Mouse (Mus musculus): Measurements from ENCODE around the gene Pofut2. TPM values are rescaled to one million over a fixed set of nuclear protein-coding genes. Genes with fewer than 3 reads are reported as not detected.
A peak's percentile ranks its signal among the peaks of the same experiment; 100 is the strongest.

The Pofut2 gene
- total and polyA plus RNA-seq, 3 experiments = 73.0 to 117 (median 87.9) TPM

DNA sequence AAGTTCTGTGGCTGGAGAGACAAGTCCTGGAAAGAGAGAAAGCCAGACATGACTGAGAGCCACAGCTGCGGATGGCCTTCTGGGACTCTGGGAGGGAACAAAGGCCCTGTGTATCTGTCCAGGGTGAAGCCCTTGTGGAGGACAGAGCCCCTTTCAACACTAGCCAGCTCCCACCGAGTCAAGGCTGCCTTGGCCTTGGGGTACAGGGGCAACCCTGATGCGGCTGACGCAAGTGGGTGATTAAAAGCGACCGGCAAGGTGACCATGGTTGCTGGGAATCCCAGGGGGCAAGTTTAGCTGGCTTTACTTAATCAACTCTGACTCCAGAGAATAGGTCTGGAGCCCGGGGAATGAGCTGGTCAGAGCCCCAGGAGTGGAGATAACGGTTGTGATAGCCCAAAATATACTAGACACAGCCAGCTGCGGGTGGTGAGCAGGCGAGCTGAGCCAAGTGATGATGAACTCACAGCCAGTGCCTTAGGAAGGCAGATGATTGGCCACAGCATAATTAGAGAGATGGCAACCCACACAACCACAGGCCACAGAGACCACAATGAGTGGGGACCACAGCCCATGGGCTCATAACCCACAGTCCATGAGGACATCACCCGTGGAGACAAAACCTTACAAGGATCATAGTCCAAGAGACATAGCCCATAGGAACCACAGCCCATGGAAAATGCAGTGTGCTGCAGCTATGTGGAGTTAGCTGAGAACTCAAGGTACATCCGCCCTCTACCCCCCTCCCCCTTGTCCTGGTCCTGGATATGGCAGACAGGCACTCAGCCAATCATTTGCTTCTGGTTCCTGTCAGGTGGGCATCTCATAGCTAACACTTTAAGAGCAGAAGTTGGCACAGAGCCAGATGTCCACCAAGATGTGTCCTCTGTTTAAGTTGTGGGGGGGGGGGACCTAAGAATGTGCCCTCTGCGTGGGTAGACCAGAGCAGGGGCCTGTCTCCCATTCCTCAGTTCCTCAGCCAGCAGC lies 29.1 kb upstream of the Pofut2 start:
- peak; percentile 88 for DNase-seq

DNA sequence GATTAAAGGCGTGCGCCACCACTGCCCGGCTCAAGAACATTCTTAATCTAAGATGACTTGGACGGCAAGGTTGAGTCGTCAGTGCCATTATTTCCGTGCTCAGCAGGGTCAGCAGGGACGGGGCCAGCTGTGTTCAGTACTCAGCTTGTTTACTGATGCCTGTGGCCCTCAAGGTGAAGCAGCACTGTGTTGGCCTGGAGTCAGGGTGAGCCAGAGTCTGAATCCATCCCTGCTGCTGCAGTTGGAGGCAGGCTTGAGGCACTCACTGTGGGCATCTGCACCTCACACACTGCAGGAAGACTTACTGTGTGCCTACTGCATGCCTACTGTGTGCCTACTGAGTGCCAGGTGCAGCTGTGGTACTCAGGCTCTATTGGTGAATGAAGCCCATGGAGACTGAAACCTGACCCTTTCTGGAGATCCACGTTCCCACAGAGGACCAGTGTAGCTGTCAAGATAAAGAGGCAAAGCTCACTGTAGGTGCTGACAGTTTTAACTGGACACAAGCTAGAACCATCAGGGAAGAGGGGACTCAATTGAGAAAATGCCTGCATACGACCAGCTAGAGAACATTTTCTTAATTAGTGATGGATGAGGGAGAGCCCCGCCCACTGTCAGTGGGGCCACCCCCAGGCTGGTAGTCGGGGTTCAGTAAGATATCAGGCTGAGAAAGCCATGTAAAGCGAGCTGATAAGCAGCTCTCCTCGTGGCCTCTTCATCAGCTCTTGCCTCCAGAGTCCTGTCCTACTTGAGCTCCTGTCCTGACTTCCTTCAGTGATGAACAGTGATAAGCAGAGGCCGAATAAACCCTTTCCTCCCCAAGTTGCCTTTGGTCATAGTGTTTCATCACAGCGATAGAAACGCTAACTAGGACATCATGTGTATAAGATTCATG lies 26.9 kb upstream of the Pofut2 start:
- peak; percentile 31 for DNase-seq

DNA sequence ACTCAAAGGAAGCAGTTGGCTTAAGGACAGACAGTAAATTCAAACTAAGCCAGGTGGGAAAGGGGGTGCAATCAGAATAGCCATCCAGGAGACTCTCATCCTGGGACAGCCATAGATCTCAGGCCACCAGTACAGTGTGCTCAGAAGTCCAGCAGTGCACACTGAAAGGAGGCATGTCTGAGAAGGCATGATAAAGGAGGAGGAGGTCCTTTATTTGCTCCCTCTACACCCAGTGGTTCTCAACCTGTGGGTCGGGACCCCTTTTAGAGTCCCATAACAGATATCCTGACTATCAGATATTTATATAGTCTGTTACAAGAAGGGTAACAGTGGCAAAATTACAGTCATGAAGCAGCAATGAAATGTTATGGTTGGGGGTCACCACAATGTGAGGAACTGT lies 25.8 kb upstream of the Pofut2 start:
- no peak for DNase-seq

DNA sequence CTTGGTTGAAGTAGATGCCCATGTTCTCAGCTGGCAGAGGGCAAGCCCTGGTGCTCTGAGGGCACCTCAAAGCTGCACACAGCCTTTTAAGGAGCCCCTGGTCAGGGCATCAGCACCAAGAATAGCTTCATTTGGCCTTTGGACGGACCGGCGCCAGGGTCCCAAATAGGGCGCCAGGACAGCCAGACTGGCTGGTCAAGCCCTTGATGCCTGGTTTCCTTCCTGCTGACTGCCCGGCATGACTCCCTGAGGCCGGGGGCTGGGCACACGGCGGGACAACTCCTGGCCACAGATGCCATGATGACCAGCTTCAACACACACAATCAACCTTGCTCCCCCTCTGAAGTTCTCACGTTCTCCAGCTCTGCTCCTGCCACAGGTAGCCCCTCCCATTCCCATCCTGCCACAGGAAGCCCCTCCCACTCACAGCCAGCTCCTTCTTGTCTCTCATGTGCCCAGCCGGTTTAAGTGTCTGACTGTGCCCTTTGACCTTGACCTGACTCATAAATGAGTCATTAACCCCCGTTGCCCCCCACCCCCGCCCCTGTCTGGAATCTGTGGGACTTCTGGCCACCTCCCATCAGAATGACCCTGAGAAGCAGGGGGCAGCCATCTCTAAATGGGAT lies 23.9 kb upstream of the Pofut2 start:
- no peak for DNase-seq

DNA sequence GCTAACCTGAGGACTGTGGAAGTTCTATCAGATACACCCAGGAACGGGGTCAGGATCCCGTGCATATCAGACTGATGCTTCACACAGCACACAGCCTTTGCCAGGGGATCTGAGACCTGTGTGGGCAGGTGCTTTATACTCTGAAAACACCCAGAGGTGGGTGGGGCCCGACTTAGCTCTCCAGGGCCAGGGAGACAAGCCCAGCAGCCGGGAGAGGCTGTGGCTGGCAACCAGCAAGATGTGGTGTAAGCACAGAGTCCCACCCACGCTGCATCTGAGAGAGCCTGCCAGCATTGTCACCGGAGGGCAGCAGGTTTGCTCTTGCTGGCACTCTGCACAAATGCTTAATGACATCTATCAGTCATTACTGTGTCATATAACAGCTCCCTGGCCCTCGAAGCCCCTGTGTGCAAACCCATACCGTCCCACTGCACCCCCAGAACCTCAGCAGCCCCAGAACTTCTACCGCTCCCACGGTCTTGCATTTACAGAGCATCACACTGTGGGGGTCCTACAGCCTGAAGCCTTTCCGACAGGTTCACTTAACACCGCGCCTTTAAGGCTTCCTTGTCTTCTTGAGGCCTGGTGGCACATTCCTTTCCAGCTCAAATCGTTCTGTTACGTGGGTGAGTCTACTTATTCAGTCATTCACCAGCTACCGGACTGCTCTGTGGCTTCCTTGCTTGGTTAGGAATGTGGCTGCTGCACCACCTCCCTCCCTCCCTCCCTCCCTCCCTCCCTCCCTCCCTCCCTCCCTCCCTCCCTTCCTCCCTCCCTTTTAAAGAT lies 21.0 kb upstream of the Pofut2 start:
- no peak for DNase-seq

DNA sequence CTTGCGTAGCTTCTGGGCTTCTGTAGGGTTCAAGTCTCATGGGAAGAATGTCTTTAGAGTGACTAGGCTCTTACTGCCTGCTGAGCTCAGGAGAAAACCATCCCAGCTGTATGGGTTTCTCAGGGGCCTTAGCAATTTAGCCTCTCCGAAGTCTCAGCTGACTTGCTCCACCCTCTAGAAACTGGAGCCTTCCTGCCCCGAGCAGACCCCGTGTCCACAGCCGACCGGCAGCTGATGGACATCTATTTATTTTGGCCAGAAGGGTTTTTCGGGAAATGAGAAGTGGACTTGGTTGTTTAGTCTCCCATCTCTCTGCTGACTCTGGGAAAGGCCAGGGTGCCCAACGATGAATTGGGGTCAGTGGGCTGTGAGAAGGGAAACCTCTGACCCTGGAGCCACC lies 18.3 kb upstream of the Pofut2 start:
- no peak for DNase-seq

DNA sequence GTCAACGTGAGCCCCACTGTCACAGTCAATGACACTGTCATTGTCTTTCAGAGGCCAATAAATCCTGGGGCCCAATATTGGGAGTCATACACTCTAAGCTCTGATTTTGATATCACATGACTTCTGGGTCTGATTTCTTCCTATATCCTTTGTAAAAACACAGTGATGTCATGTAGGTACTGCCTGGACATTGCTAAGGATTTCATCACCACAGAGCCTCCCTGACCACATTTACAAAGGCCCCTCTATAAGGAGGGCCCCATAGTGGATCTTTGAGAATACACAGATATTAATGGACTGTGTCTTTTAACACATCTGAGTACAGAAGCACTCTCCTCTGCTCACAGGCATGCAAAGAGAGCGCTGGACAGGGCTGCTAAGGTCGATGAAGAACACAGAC lies 16.6 kb upstream of the Pofut2 start:
- DNase-seq = no peak

DNA sequence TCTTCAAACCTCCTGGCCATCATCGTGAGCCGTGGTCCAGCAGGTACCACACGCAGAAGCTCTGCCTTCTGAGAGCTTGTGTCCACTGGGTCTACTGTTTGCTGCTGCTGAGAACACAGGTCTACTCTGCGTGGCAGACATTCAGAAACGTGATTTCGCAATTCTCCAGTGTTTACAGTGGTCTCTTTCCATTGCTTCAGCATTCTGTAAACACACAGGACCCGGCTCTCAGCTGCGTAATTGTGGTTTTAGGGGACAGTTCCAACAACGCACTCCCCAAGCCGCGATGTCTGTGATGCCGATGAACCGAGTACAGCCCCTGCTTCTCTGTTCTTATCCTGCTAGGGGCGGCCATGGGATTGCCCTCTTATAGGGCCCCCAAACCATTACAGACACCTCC lies 16.1 kb upstream of the Pofut2 start:
- no peak for DNase-seq

DNA sequence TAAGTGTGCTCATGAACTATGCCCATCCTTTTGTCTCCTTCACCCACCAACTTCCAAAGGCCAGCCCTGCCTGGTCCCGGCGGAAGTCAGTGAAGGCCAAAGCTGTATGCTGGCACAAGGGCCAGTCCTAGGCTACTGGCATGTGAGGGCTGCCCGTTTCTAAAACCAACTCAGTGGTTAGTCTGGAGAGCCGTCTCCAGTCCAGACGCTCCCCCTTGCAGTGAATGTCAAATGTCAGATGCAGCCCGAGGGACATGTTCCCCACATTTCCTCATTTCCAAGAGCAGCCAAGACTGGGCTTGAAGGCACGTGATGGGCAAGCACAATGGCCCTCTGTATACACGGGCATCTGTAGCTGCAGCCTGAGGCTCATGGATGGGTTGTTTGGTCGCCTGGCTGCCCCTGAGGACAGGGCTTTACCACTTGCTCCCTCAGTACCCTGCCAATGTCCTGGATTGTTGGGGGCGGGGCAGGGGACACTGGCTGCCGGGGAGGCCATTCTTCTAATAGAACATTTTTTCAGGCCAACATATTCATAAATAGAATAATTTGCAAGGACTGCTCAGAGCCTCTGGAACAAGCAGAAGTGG lies 15.4 kb upstream of the Pofut2 start:
- no peak for DNase-seq

DNA sequence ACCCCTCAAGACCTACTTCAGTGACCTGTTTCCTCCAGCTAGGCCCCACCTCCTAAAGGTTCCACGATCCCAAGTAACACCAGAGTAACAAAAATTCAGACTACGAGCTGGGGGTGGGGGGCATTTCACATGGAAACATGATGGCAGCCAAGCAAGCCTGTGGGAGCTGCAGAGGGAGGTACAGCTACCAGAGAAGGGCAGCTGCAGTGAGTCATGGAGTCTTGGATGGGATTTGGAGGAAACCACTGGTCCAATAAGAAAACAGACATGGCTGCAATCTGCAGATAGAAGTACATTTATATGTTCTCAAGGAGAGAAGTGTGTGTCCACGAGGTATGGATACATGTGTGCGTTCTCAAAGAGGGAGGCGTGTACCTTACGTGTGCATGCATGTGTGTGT lies 14.2 kb upstream of the Pofut2 start:
- DNase-seq = no peak

DNA sequence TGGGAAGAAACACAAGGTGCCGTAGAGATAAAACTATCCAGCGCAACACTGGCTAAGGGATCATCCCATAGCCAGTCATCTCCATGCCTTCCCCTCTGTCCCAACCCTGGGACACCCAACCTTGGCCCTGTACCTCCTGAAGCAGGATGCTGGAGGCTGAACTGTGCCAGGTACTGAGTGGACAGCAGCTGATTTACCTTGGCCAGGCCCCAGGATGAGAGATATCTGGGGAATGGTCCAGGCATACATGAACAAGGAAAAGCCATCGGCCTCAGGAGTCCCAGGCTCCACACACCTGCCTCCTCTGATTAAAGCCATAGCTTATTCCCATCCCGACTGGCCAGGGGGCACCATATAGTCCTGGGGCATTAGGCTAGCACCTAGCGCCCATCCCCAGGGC lies 12.0 kb upstream of the Pofut2 start:
- no peak for DNase-seq

DNA sequence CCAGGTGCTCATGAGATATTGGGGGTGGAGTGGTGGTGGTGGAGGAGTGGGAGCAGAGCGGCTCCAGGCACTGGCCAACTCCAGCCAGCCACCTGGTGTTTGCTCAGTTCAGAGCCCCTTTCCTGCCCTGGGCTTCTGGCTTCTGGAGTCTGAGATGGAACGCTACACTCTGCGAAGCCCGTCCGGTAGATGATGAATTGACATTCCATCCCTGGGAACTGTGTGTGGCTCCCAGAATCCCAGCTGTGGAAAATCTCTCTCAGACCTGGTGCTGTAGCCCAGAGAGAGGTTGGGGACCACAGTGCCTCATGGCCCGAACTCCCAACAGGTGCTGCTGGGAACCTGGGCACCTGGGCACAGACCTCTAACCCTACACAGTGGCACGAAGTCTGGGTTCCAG lies 11.3 kb upstream of the Pofut2 start:
- DNase-seq = no peak

DNA sequence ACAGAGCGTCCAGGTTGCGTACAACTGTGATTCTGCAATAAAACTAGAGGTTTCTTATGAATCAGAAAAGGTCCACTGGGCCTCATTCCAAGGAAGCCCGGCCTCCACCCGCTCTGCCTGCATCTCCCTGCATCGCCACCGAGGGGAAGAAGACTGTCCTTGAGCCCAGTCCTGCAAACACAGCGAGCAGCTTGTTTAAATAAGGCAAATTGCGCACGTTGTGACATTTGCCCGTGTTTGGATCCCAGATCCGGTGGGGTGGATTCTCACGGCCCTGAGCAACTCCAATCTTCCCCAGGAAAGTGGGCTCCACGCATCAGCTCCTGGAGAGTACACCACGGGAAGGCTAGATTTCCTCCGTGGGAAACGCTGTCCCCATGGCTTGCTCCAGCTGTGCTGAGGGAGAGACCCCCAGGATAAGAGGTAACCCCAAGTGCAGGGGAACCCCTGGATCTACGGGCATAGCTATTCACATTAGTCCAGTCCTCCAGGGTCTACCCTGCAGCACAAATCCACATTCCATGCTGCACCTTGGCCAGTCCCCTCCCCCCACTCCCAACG lies 7.7 kb upstream of the Pofut2 start:
- DNase-seq = peak; percentile 89

DNA sequence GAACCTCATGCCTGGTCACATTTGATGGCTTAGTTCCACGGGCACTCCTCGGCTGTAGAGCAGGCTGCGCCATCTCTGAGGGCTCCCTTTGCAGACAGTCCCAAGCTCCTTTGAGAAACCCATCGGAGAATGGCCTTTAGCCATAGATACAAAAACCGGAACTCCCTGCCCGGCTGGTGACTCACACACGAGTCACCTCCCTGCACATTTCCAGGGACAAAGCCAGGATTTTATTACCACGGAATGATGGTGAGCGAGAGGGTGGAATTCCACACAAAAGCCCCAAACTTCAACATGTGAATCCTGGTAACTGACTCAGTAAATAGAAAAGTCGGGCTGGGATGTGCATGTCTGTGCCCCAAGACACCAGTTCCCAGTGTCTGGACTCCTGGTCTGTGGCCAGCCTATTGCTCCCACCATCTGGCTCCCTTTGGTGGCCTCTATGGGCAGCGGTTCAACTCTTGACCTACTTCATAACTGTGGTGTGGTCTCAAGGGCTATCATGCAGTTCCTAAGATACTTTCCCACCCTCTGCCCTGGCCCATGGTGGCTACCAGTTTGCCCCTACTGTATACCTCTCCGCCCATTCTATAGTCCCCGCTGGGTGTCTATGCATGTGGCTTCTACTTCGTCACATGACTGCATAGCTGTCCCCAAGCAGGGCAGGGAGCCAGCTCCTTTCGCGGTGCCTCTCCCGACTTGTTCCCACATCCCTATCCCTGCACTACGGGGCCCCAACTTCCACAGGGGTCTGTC lies 7.1 kb upstream of the Pofut2 start:
- DNase-seq = peak; percentile 90

DNA sequence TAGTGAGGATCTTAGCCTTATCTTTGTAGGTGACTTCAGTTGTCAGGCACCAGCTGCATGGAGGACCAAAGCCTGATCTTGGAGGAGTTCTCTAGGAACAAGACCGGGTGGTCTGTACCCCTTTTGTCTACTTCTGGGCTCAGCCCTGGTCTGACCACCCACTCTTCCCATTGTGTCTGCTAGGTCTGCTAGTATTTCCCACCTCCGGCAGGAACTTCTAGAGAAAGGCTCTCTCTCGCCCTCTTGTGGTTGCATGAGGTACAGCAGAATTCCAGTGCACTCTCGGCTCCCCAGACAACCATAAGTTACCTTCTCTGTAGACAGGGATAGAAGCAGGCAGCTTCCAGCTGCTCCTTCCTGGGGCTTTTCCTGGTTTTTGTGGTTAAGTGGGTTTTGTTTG lies 6.2 kb upstream of the Pofut2 start:
- DNase-seq = peak; percentile 84

DNA sequence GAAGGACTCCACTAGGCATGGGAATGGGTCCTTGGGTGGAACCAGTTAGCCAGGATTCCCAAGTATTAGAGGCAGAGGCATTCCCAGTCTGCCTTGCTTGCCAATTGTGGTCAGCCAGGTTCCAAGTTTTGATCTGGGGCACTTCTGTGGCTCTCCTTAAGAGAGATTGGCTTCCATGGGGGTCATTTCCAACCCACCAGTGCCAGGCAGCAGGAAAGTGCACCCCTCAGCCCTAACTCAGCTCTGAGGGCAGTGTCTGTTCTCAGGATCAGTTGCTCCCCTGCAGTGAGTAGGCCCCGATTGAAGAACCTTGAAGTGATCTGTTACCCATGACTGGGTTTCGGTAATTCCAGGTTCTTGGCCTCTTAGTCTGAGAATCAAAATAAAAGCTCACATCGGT lies 3.8 kb upstream of the Pofut2 start:
- DNase-seq = no peak

DNA sequence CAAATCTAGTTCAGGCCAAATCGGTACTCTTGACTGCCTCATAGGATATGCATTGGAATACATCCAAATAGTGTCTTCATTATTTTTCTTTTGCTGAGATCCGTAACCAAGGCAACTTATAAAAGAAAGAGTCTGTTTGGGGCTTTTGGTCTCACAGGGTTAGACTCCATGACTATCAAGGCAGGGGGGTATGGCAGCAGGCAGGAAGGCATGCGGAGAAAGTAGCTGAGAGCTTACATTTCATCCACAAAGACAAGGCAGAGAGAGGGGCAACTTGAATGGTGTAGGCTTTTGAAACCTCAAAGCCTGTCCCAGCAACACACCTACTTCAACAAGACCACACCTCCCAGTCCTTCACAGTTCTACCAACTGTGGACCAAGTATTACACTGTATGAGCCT lies 3.3 kb upstream of the Pofut2 start:
- DNase-seq = no peak

DNA sequence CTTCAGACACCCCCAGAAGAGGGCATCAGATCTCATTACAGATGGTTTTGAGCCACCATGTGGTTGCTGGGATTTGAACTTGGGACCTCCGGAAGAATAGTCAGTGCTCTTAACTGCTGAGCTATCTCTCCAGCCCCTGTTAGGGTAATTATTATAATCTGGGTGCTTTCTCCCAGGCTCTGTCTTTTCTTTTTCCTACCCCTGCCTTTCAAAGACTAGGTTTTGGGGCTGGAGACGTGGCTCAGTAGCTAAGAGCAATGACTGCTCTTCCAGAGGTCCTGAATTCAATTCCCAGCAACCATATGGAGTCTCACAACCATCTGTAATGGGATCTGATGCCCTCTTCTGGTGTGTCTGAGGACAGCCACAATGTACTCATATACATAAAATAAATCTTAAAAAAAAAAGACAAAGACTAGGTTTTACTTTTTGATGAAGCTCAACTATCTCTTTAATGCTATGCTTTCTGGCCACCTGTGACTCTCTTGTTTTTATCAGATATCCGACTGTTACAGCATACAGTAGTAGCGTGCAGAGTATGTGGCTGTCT lies 902 bp upstream of the Pofut2 start:
- no peak for DNase-seq

DNA sequence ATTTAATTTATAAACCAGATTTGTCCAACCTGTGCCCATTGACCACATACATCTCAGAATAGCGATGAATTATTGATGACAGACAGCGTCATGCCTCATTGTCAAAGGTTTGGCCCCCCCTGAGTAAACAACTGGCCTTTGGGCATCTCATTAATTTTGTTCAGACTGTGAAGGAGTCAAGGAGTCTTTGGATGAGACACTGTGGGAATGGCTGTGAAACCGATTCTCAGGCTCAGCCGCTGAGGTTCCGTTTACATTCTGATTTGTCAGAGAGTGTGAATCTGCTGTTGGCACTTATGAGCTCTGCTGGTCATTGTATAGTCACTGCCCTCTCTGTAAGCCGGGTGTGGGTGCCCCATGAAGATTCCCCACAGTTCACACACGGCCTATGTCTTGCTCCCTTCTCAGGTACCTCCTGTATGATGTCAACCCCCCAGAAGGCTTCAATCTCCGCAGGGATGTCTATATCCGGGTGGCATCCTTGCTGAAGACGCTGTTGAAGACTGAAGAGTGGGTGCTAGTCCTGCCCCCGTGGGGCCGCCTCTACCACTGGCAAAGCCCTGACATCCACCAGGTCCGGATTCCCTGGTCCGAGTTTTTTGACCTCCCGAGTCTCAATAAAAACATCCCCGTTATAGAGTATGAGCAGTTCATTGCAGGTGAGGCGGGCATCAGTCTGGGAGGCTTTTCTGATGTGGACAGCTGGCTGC lies 1.3 kb downstream of the Pofut2 start:
- DNase-seq = no peak

All from adrenal gland, adult 2 months (tissue).